Mouse (Mus musculus) lung, embryonic 14.5 days (tissue): Measurements from ENCODE around the gene Rdh5. TPM values are rescaled to one million over a fixed set of nuclear protein-coding genes. Genes with fewer than 3 reads are reported as not detected.
A peak's percentile ranks its signal among the peaks of the same experiment; 100 is the strongest.

Experiments
- ATAC-seq: fragments of 200-750 bp; cut with Nextera tagmentation; 2 replicates; pipeline ENCODE4 v1.8.0; 2017; ENCODE audit warnings: mild to moderate bottlenecking, moderate TSS enrichment, moderate library complexity; ENCODE audit not compliant: insufficient read depth
- DNase-seq: peaks from one replicate; pipeline ENCODE4 v3.0.0-alpha.2; 2015
- H3K27ac ChIP-seq: fragments of 300-500 bp; sonication (generic); 2 replicates; pipeline ENCODE4 v1.5.1; 2014; ENCODE audit warnings: low read depth, mild to moderate bottlenecking, moderate library complexity
- H3K27me3 ChIP-seq: fragments of 300-500 bp; sonication (generic); 2 replicates; pipeline ENCODE4 v1.6.1; 2014; ENCODE audit warnings: low read length, control low read depth; ENCODE audit not compliant: insufficient read depth
- H3K36me3 ChIP-seq: fragments of 300-500 bp; sonication (generic); 2 replicates; pipeline ENCODE4 v1.6.1; 2014; ENCODE audit warnings: control low read depth; ENCODE audit not compliant: insufficient read depth
- H3K4me1 ChIP-seq: fragments of 300-500 bp; sonication (generic); 2 replicates; pipeline ENCODE4 v1.6.1; 2014; ENCODE audit warnings: antibody characterized with exemption, control low read depth; ENCODE audit not compliant: insufficient read depth
- H3K4me2 ChIP-seq: fragments of 300-500 bp; sonication (generic); 2 replicates; pipeline ENCODE4 v1.6.1; 2014; ENCODE audit warnings: mild to moderate bottlenecking
- H3K4me3 ChIP-seq: fragments of 300-500 bp; sonication (generic); 2 replicates; pipeline ENCODE4 v1.5.1; 2014; ENCODE audit warnings: low read depth, low read length
- H3K9ac ChIP-seq: fragments of 300-500 bp; sonication (generic); 2 replicates; pipeline ENCODE4 v1.6.1; 2014
- H3K9me3 ChIP-seq: fragments of 300-500 bp; sonication (generic); 2 replicates; pipeline ENCODE4 v1.6.1; 2016; ENCODE audit warnings: low read depth, low read length, control low read depth
- CTCF ChIP-seq: IDR thresholded peaks from 2 replicates; pipeline ENCODE4 v1.5.1; 2016; ENCODE audit warnings: antibody characterized with exemption, low read depth
- WGBS: fragments of 180-500 bp; shearing (Covaris S2); extraction: QIAGEN DNeasy Blood & Tissue Kit; methylation state at CpG from one replicate; pipeline ENCODE4 v1.1.7; 2014; 5-methylcytosine and 5-hydroxymethylcytosine counted together
- polyA plus RNA-seq: library from polyadenylated mRNA; unstranded; fragments of >200 nt; fragmentation: Nextera tagmentation; extraction: Ambion mirVana; gene quantifications from 2 replicates; pipeline ENCODE4 v1.2.1, GENCODE M21; 2014

Rdh5 gene
- polyA plus RNA-seq: 10.5 and 12.5 TPM in 2 replicates

- no peak for ATAC-seq
- peaks cover 3% of the 10 kb centered on the region; the same call in 1 of the 2 replicates for H3K4me1 ChIP-seq
Measured at GRCm38 (mm10) chr10:128922822-128923012, at the start of gene Rdh5. TSS of gene Rdh5 (minus strand) at chr10:128922888.

GRCm38 (mm10) chr10:128970740-128971250 is 48.1 kb upstream of the Rdh5 start:
- no peaks in the 10 kb centered on the region for H3K9me3 ChIP-seq

More at GRCm38 (mm10) chr10:128922822-128923012, at the start of gene Rdh5:
- Histone ChIP-seq H3K27ac (peak within 1 kb of the TSS; percentile 89), H3K9ac (peak within 1 kb of the TSS; percentile 69), H3K4me2 (peak within 1 kb of the TSS; percentile 74), H3K36me3 (peaks cover 17% of the 10 kb centered on the region), H3K4me3 (peak within 1 kb of the TSS; percentile 76), H3K9me3 (no peaks in the 10 kb centered on the region), H3K27me3 (no peaks in the 10 kb centered on the region)
- TF ChIP-seq CTCF: no peak
- DNase-seq: no peak
- WGBS: 8% methylated on average over 1 of the region's 1 CpGs

GRCm38 (mm10) chr10:128968341-128968749 is 45.7 kb upstream of the Rdh5 start:
- H3K9ac ChIP-seq: no peak overlapping the region

More at GRCm38 (mm10) chr10:128970740-128971250, 48.1 kb upstream of the Rdh5 start:
- no peaks in the 10 kb centered on the region for H3K4me1 ChIP-seq
- H3K9ac ChIP-seq: no peak overlapping the region
- no peaks in the 10 kb centered on the region for H3K36me3 ChIP-seq
- 47% methylated on average over 1 of the region's 1 CpGs for WGBS
- no peak overlapping the region for H3K4me3 ChIP-seq
- no peak for DNase-seq
- H3K27ac ChIP-seq: no peak overlapping the region
- H3K27me3 ChIP-seq: no peaks in the 10 kb centered on the region
- TF ChIP-seq CTCF: no peak
- ATAC-seq: no peak
- H3K4me2 ChIP-seq: no peak overlapping the region

GRCm38 (mm10) chr10:128965871-128966270 is 43.2 kb upstream of the Rdh5 start:
- Histone ChIP-seq H3K4me2 (no peak overlapping the region), H3K9ac (no peak overlapping the region), H3K9me3 (no peaks in the 10 kb centered on the region), H3K27me3 (no peaks in the 10 kb centered on the region), H3K4me3 (no peak overlapping the region), H3K27ac (peak overlapping the region; percentile 33; the same call in 1 of the 2 replicates), H3K36me3 (no peaks in the 10 kb centered on the region), H3K4me1 (no peaks in the 10 kb centered on the region)
- DNase-seq: peak; percentile 44
- WGBS: 58% methylated on average over 6 of the region's 6 CpGs
- no peak for ATAC-seq
- no peak for TF ChIP-seq CTCF

More at GRCm38 (mm10) chr10:128968341-128968749, 45.7 kb upstream of the Rdh5 start:
- Histone ChIP-seq H3K36me3 (no peaks in the 10 kb centered on the region), H3K27me3 (no peaks in the 10 kb centered on the region), H3K4me2 (no peak overlapping the region), H3K4me3 (no peak overlapping the region), H3K27ac (peak overlapping the region; percentile 79; the same call in 1 of the 2 replicates), H3K9me3 (no peaks in the 10 kb centered on the region), H3K4me1 (no peaks in the 10 kb centered on the region)
- TF ChIP-seq CTCF: no peak
- ATAC-seq: peak; percentile 93
- peak; percentile 59 for DNase-seq
- WGBS: 13% methylated on average over 1 of the region's 1 CpGs

- WGBS: 52% methylated on average over 2 of the region's 2 CpGs
Measured at GRCm38 (mm10) chr10:128964961-128965360, 42.3 kb upstream of the Rdh5 start.

GRCm38 (mm10) chr10:128960590-128961584 is 38.2 kb upstream of the Rdh5 start, which contains the start of gene Mettl7b:
TSS of gene Mettl7b (minus strand) at chr10:128960988.
- Histone ChIP-seq H3K4me2 (no peak within 1 kb of the TSS), H3K27ac (no peak within 1 kb of the TSS), H3K36me3 (no peaks in the 10 kb centered on the region), H3K9me3 (no peaks in the 10 kb centered on the region), H3K4me1 (no peaks in the 10 kb centered on the region), H3K4me3 (no peak within 1 kb of the TSS), H3K27me3 (no peaks in the 10 kb centered on the region), H3K9ac (no peak within 1 kb of the TSS)
- ATAC-seq (no peak), DNase-seq (no peak)
- no peak for TF ChIP-seq CTCF
- 81% methylated on average over 12 of the region's 12 CpGs for WGBS

More at GRCm38 (mm10) chr10:128964961-128965360, 42.3 kb upstream of the Rdh5 start:
- Histone ChIP-seq H3K9ac (no peak overlapping the region), H3K27ac (no peak overlapping the region), H3K36me3 (no peaks in the 10 kb centered on the region), H3K4me2 (no peak overlapping the region), H3K4me3 (no peak overlapping the region), H3K27me3 (no peaks in the 10 kb centered on the region), H3K4me1 (no peaks in the 10 kb centered on the region), H3K9me3 (no peaks in the 10 kb centered on the region)
- DNase-seq (no peak), ATAC-seq (no peak)
- TF ChIP-seq CTCF: no peak

GRCm38 (mm10) chr10:128960142-128960541 is 37.5 kb upstream of the Rdh5 start:
- no peaks in the 10 kb centered on the region for H3K27me3 ChIP-seq
- WGBS: 59% methylated on average over 4 of the region's 4 CpGs
- H3K36me3 ChIP-seq: no peaks in the 10 kb centered on the region
- TF ChIP-seq CTCF: no peak
- no peaks in the 10 kb centered on the region for H3K4me1 ChIP-seq
- DNase-seq (peak; percentile 5), ATAC-seq (no peak)
- H3K4me3 ChIP-seq: no peak overlapping the region
- H3K9ac ChIP-seq: no peak overlapping the region
- no peak overlapping the region for H3K27ac ChIP-seq
- no peak overlapping the region for H3K4me2 ChIP-seq
- H3K9me3 ChIP-seq: no peaks in the 10 kb centered on the region
